Mouse (Mus musculus): ENCODE results near the gene Fem1b.
"Not testable (repeated sequence)": the region's sequence is repeated elsewhere in the genome, so short reads cannot be mapped to it uniquely, and the experiment has no call there.

GRCm38 (mm10) chr9:62799218-62799617 lies 12.5 kb downstream of the Fem1b start:
- not testable (repeated sequence) for TF ChIP-seq POLR2A (IDR thresholded peaks at IDR 0.05; ENCODE audit: borderline replicate concordance, control insufficient read depth, low read depth, low read length); CTCF (IDR thresholded peaks at IDR 0.05; ENCODE audit: control insufficient read depth, insufficient read depth, low read length)
